Mouse (Mus musculus): ENCODE results near the gene Acyp2.

Gene Acyp2

DNA sequence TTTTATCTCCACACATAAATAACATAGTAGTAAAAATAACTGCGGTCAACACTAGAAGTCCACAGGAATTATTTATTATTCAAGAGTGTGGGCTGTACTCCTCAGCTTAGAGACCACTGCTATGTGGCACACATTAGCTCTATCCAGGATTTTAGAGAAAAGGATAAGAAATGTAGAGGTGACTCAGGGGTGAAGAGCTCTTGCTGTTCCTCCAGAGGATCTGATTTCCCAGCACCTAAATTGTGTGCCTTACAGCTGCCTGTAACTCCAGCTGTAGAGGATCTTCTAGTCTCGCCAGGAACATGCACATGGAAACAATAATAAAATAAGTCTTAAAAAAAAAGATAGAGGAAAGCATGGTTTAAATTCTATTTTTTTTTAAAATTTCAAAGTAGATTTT lies 70.5 kb downstream of the Acyp2 start:
- no peak for DNase-seq

DNA sequence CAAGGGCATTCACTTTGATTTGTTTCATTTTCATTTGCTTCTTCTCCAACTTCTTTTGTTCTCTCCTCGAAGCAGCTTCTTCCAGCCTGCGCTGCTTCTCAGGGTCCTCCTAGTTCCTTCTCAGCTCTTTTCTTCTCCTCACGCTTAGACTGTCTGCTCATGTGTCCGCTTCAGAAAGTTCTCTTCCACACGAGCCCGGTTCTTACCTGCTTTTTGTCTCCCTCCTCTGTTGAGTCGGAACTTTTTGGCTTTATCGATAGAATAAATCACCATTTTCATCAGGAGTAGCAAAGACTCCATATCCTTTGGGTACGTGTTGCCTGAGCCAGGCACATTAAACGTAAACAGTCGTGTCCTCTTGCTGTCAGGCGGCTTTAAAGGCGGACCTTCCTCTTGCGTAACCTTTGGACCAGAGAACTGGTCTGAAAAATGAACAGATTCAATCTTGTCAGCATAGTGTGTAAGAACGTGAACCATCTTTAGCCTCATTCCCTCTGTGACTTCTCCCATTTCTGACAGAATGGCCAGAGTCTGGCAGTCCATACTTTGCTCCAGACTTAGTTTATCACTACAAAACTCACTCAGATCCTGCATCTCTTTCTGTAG lies 76.5 kb downstream of the Acyp2 start:
- no peak for DNase-seq

DNA sequence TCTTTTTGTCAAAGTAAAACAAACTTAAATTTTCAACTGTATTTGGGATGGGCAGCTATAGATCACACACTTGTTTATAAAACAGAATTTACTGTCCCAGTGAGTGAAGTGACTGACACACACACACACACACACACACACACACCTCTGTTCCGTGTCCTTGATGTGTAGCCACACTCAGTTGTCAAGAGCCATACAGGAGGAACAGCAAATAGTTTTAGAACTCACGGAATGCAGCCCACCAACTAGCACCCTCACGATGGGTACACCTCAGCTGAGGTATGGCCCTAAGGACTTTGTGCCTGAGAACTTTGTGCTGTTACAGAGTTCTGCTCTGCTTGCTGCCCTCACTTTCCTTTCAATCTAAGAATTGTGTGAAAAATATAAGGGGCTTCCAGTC lies 78.8 kb downstream of the Acyp2 start:
- DNase-seq, result no peak

DNA sequence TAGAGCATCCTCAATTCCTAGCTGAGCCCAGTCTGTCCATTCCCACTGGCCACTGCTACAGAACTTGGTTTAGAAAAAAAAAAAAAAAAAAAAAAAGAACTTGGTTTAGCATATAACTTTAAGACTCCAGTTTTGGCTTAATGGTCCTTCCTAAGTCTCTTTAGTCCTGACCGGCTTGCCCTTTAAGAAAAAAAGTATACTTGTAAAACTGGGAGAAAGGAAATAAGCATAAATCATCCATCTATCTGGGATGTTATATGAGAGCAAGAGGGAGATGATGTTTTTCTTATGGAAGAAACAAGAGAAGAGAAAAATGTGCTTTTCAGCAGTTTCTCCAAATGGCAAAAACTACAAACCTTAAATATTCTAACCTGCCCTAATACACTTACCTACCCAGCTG lies 89.2 kb downstream of the Acyp2 start:
- no peak for DNase-seq

DNA sequence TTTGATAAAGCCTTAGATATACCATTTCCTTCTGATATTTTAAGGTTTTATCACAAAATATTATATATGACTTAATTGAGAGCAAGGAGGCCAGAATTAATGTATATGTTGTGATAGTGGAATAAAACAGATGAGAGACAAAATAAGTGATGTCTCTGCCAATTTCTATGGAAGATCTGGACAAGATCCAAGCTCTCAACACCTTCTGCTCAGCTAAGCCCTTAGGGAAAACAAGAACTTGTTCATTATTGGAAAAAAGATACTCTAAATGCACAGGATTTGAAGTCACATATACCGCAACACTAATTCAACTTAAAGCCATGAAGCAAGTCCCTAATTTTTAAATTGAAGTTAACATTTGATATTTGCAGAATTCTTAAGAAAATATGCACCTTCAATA lies 96.0 kb downstream of the Acyp2 start:
- peak; percentile 52 for DNase-seq

DNA sequence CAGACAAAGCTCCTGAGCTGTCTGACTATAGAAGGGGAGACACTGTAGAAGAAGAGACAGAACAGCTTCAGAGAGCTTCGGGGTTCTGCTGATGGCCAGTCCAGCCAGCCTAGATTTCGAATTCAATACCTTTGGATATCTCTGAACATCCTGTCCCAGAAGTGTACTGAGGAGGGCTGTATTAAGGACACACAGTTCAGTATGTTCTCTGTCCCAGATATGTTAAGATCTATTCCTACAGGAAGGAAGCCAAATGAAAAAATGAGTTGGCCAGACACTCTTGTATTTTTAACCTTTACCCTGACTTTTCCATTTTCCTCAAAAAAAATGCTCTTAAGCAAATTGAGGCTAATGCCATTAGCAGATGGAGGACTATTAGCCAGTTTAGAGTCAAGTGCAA lies 132.3 kb downstream of the Acyp2 start:
- no peak for DNase-seq

DNA sequence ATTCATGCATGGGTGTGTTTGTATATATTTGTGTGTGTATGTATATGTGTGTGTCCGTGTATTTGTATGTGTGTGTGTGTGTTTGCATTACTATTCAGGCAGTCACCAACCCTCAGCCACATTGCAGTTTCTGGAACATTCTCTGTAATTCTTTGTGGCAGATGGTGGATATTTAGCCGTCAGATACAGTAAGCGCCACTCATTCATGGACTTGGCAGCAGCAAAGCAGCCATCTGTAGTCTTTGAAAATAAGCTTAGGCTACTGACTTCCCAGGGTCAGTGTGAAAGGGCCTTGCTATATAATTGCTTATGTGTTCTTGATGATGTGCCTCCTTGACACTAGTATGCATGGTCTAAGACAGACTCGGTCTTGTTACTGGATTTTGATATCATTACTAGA lies 141.2 kb downstream of the Acyp2 start:
- DNase-seq, result peak; percentile 84

DNA sequence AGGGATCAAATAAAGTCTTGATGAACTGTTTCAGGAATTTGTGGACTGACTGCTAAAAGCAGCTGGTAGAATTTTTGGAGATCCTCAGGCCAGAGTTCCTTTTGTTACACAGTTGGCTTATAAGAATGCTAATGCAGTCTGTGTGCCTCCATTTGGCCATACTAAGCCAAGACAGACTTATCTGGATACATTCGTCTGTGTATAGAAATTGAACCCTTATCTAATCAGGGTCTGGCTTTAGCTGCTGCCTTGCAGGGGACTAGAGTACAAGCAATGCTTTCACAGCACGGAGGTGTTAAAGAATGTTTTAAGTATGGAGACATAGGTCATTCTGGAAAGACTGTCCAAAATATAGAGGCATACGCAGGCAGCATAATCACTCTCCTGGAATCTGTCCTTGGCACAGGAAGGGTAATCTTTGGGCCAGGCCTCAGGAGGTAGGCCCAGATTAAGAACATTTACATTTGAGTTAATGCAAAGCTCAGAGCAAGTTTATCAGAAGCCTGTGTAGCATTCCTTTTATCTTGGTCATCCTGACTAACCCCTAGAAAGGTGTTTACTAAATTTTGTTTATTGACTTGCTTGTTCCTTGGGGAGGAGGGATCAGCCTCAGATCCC lies 150.5 kb downstream of the Acyp2 start:
- DNase-seq, result no peak

DNA sequence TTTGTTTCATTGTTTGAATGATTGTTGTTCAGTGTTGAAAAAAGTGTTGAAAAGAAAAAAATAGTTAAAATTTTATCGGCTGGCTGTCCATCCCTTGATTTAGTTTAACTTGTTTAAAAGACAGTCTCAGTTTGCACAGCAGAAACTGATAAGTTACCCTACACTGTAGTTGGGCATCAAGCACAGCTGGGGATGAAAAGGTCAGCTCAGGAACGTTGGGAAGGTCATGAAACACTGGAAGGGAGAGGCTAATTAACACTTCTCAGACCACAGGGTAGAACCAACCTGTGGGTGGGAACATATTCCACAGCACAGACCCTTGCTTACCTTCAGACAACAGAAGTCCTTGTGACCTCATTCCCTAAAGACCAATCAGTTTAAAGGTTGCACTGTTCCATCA lies 152.2 kb downstream of the Acyp2 start:
- DNase-seq, result no peak

DNA sequence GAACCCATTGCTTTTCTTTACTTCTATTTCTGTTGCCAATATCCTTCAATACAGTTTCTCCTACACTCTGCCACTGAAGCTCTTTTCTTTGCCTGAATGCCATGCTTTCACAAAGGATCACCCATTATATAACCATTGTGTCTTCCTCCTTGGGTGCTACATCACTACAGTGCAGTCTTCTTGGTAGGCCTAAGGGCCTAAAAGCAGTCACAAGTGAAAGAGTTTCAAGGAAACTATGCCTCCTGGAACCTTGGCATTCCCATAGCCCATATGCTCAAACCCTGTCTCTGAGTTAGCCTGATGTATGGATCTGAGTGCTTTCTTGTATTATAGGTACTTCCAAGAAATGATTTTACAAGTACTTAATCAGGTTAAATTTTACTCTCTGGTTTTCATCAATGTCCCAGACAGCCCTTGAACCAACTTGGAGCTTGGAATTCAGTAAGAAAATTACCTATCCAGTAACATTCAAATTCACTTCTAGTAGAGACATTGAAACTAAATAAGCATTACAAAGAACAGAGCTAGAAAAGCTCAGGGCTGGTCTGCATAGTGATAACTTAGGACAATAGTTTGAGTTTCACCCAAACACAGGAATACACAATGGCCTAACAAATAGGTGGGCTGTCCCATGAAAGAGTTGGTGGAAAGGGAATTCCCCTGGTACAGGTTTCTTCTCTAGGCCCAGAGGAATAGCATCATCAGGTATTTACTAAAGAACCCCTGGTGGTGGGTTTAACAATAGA lies 157.7 kb downstream of the Acyp2 start:
- DNase-seq, result no peak

DNA sequence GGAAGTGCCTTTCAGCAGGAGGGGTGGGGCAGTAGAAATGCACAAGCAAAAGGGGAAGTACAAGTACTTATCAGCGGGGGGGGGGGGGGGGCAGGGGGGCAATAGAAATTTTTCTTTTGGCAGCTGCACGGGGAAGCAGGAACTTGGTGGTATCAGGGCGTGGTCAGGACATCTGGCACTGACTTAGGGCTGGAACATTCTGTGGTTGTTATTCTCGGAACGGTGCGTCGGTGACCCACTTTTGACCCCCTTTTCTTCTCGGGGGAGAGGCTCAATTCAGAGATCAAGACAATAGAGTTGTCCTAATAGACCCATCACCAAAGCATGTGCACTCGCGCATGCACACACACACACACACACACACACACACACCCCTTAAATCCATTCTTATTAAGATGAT lies 161.2 kb downstream of the Acyp2 start:
- no peak for DNase-seq

DNA sequence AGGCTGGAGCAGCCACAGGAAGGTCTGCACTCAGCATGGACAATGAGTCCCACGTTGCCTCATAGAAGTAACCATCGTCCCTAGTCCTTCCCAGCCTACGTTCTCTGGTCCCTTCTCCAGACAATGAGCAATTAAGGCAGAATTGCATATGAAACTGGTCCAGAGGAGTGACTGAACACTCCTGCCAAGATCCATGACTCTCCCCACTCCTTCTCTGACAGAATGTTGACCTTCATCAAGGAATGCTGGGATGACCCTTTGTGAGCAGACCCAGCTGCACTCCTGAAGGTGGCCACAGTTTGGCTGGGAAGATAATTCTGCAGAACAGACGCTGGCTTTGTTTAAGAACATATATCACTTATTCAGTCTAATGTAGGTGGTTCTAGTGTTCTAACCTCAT lies 166.1 kb downstream of the Acyp2 start:
- no peak for DNase-seq

DNA sequence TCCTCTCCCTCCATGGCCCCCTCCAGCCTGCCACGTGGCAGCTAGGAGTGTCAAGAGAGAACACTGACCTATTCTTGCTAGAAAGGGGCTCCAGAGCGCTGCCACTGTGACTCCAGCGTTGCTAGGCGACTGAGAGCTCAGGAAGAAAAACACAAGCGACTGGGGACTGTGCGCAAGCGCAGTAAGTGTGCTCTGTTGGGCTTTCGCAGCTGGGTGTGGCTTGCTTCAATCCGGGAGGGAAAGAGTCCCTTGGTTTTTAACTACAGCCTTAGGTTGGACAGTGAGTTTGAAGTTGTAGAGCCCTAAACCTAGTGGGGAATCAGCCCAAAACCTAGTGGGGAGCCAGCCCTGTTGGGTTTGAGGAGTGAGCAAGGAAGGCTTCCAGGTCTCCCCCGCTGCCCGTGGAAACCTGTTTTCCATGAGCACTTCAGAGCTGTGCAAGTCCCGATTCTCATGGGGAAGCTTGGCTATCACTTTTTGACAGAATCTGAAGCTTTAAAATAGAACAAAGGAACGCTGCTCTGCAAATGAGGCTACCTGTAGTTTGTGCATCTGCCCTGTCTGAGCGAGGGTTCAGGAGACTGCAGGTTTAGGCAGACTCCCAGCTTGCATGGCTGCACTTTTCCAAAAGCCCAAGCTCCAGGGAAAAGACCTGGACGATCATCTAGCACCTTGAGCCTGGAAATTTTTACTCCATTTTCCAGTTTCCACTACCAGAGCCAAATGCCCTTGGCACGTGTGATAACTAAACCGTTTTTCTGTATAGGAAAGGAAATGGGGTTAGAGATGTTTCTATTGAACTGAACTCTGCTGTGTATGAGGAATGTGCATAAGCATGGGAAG lies 177.4 kb downstream of the Acyp2 start, which contains the start of gene 4930505A04Rik:
Gene 4930505A04Rik (minus strand): TSS at position 77 of the 843 bp plus-strand sequence.
- DNase-seq, result peak; percentile 85

DNA sequence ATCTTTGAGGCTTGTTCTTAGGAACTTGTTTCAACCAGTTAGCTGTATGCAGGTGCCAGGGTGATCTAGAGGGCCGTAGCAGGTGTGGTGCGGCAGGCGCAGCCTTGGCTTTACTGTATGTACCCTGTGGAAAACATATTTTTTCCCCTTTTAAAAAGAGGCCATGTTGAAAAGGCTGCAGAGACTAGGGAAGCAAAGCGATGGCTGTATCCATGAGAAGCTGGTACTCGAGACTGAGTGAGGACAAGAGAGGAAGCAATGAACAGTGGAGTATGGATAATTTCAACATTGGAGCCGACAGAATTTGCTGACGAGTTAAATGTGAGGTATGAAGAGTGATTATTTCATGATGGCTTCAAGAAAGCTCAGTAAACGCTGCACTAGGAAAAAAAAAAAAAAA lies 178.2 kb downstream of the Acyp2 start:
- no peak for DNase-seq
